Mouse (Mus musculus): ENCODE results near the gene Tm7sf3. TPM values are rescaled to one million over a fixed set of nuclear protein-coding genes. Genes with fewer than 3 reads are reported as not detected.

Tm7sf3 gene
- polyA plus RNA-seq, 1 experiment from 2014 or later: 32.3 TPM

DNA sequence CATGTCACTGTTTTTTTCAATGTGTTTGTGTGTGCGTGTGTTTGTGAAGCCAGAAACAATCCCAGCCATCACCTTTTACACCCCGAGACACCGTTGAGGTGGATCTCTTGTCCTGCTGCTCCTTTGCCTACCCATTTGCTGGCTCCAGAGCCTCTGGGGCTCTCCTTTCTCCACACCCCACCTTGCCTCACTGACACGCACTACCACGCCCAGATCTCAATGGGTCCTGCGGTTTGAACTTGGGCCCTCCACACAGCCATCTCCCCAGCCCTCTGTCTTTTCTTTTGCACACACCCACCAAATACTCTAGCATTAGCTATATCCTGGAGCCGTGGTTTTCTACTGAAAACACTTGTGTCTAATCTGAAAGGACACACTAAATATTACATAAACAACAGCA is 30.7 kb downstream of the Tm7sf3 start:
- no peaks in the 10 kb centered on the region for H3K4me1 ChIP-seq (ENCODE audit: control insufficient read depth, insufficient read depth, low read length)
- H3K27me3 ChIP-seq (ENCODE audit: control insufficient read depth, insufficient read depth, low read length): no peaks in the 10 kb centered on the region
- H3K36me3 ChIP-seq (ENCODE audit: control insufficient read depth, insufficient read depth, low read length): peaks cover 3% of the 10 kb centered on the region; the same call in 1 of the 2 replicates
- H3K9ac ChIP-seq (ENCODE audit: low read length): no peak overlapping the region
- no peak overlapping the region for H3K4me2 ChIP-seq (ENCODE audit: low read depth, low read length)
- no peak for ATAC-seq (ENCODE audit: insufficient read depth, low FRiP score)
- WGBS: 85% methylated on average over 7 of the region's 7 CpGs
- no peak overlapping the region for H3K27ac ChIP-seq (ENCODE audit: low read length)
- H3K9me3 ChIP-seq (replicated peaks; ENCODE audit: control insufficient read depth, low read length): no peaks in the 10 kb centered on the region
- no peak overlapping the region for H3K4me3 ChIP-seq (replicated peaks; ENCODE audit: low read length)

DNA sequence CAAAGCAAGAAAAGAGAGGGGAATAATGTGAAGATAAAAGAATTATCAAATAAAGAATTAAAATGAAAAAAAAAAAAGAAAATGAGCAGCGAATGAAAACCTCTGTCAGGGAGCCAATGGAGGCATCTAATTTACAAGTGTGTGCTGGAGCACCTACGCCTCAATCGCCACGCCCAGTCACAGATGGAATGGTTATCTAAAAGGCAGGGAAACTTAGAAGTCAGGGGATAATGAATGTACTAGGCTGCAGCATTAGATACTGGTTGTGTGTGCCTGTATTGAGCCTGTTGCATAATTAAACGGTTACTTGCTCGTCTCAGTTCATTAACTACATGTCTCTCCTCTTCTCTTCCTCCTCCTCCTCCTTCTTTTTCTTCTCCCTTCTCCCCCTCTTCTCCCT is 31.2 kb downstream of the Tm7sf3 start:
- Histone ChIP-seq H3K9me3 (replicated peaks; ENCODE audit: control insufficient read depth, low read length) (no peaks in the 10 kb centered on the region), H3K27me3 (ENCODE audit: control insufficient read depth, insufficient read depth, low read length) (no peaks in the 10 kb centered on the region), H3K4me1 (ENCODE audit: control insufficient read depth, insufficient read depth, low read length) (no peaks in the 10 kb centered on the region), H3K27ac (ENCODE audit: low read length) (no peak overlapping the region), H3K4me3 (replicated peaks; ENCODE audit: low read length) (no peak overlapping the region), H3K4me2 (ENCODE audit: low read depth, low read length) (no peak overlapping the region), H3K36me3 (ENCODE audit: control insufficient read depth, insufficient read depth, low read length) (peaks cover 3% of the 10 kb centered on the region; the same call in 1 of the 2 replicates), H3K9ac (ENCODE audit: low read length) (no peak overlapping the region)
- no peak for ATAC-seq (ENCODE audit: insufficient read depth, low FRiP score)
- 89% methylated on average over 6 of the region's 6 CpGs for WGBS

DNA sequence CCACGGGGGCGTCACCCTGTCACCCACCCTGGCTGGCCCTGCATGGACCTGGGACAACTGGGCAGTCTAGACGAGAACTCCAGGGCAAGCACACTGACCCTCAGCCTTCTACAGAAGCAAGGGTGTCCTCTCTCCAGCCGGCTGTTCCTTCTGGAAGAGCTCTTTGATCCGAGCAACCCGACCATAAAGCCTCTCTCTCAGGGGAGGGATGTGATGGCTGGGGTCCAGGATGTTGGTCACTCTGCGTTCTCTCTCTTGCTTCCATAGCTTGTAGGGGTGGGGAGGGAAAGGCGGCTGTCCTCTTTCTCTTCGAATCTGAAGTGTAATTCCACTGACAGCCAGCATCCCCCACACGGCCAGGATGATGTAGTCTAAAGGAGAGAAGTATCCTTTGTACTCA is 39.0 kb downstream of the Tm7sf3 start:
- H3K9ac ChIP-seq (ENCODE audit: low read length): no peak overlapping the region
- H3K4me1 ChIP-seq (ENCODE audit: control insufficient read depth, insufficient read depth, low read length): no peaks in the 10 kb centered on the region
- 83% methylated on average over 10 of the region's 10 CpGs for WGBS
- H3K4me3 ChIP-seq (replicated peaks; ENCODE audit: low read length): no peak overlapping the region
- no peaks in the 10 kb centered on the region for H3K9me3 ChIP-seq (replicated peaks; ENCODE audit: control insufficient read depth, low read length)
- H3K36me3 ChIP-seq (ENCODE audit: control insufficient read depth, insufficient read depth, low read length): peaks cover 19% of the 10 kb centered on the region
- H3K27ac ChIP-seq (ENCODE audit: low read length): no peak overlapping the region
- no peaks in the 10 kb centered on the region for H3K27me3 ChIP-seq (ENCODE audit: control insufficient read depth, insufficient read depth, low read length)
- H3K4me2 ChIP-seq (ENCODE audit: low read depth, low read length): no peak overlapping the region
- no peak for ATAC-seq (ENCODE audit: insufficient read depth, low FRiP score)

DNA sequence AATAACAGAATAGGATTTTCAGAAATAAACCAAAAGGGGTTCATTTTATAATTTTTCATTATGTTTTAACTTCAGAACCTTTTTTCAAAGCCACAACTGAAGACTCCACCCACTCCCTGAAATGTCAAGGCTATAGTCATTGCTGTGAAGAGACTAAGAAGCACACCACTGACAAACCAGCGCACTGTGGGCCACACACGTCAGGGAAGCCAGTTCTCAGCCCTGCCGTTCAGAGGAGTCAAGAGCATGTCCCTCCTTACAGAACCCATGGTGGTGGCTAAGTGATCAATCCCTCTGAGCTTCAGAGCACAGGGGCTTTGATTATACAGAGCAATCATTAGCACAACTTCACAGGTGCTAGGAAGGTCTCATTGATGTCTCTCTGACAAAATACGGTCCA is 40.0 kb downstream of the Tm7sf3 start:
- no peaks in the 10 kb centered on the region for H3K27me3 ChIP-seq (ENCODE audit: control insufficient read depth, insufficient read depth, low read length)
- H3K9ac ChIP-seq (ENCODE audit: low read length): no peak overlapping the region
- no peak overlapping the region for H3K4me2 ChIP-seq (ENCODE audit: low read depth, low read length)
- H3K4me1 ChIP-seq (ENCODE audit: control insufficient read depth, insufficient read depth, low read length): no peaks in the 10 kb centered on the region
- peaks cover 19% of the 10 kb centered on the region for H3K36me3 ChIP-seq (ENCODE audit: control insufficient read depth, insufficient read depth, low read length)
- no peak overlapping the region for H3K27ac ChIP-seq (ENCODE audit: low read length)
- ATAC-seq (ENCODE audit: insufficient read depth, low FRiP score): no peak
- 92% methylated on average over 4 of the region's 4 CpGs for WGBS
- H3K9me3 ChIP-seq (replicated peaks; ENCODE audit: control insufficient read depth, low read length): no peaks in the 10 kb centered on the region
- no peak overlapping the region for H3K4me3 ChIP-seq (replicated peaks; ENCODE audit: low read length)

DNA sequence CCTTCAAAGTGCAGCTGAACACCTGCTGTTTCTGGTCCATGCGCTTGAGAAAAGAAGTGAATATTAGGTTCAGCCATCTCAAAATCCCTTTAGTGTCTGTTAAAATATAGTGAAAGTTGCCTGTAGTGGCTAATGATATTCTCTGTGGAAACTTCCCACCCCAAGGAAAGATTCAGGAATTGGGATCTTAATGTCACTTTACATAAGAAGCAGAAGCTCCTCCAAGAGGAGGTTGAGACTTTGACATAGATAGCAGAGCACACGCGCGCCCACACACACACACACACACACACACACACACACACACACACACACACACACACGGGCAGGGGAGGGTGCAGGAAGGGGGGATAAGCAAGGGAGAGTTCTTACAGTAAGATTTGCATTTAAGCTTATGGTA is 57.5 kb downstream of the Tm7sf3 start:
- no peak overlapping the region for H3K27ac ChIP-seq (ENCODE audit: low read length)
- H3K27me3 ChIP-seq (ENCODE audit: control insufficient read depth, insufficient read depth, low read length): no peaks in the 10 kb centered on the region
- no peaks in the 10 kb centered on the region for H3K9me3 ChIP-seq (replicated peaks; ENCODE audit: control insufficient read depth, low read length)
- H3K4me2 ChIP-seq (ENCODE audit: low read depth, low read length): no peak overlapping the region
- 97% methylated on average over 5 of the region's 5 CpGs for WGBS
- H3K9ac ChIP-seq (ENCODE audit: low read length): no peak overlapping the region
- ATAC-seq (ENCODE audit: insufficient read depth, low FRiP score): no peak
- peaks cover 2% of the 10 kb centered on the region; the same call in 1 of the 2 replicates for H3K4me1 ChIP-seq (ENCODE audit: control insufficient read depth, insufficient read depth, low read length)
- H3K4me3 ChIP-seq (replicated peaks; ENCODE audit: low read length): no peak overlapping the region
- H3K36me3 ChIP-seq (ENCODE audit: control insufficient read depth, insufficient read depth, low read length): peaks cover 20% of the 10 kb centered on the region

DNA sequence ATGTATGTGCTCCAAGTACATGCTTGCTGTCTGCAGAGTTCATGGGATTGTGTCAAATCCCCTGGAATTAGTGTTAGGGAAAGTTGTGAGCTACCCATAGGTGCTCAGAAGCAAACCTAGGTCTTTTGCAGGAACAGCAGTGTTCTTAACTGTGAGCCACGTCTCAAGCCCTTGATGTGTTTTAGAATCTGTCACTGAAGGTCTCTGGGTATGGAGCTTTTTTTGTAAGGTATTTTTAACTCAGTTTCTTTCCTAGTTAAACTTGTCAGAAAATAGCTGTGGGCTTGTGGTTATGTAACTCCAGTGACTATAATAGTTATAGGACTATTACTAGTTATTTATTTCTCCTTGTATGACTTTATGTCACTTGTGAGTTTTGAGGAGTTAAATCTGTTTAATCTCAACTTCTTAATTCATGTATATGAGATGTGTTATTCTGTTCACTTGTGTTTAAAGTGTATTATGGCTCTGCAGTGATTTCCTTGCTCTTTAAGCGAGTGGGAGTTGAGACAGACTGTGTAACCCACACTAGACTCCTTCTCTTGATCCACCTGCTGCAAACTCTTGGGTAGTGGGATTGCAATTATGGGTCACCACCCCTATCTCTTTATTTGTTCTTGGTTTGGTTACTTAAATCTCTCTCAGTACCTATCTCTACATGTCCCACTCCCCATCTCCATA is 59.1 kb downstream of the Tm7sf3 start:
- Histone ChIP-seq H3K36me3 (ENCODE audit: control insufficient read depth, insufficient read depth, low read length) (peaks cover 9% of the 10 kb centered on the region; the same call in 1 of the 2 replicates), H3K4me3 (replicated peaks; ENCODE audit: low read length) (no peak overlapping the region), H3K27me3 (ENCODE audit: control insufficient read depth, insufficient read depth, low read length) (no peaks in the 10 kb centered on the region), H3K4me2 (ENCODE audit: low read depth, low read length) (no peak overlapping the region), H3K9me3 (replicated peaks; ENCODE audit: control insufficient read depth, low read length) (no peaks in the 10 kb centered on the region), H3K27ac (ENCODE audit: low read length) (no peak overlapping the region), H3K4me1 (ENCODE audit: control insufficient read depth, insufficient read depth, low read length) (peaks cover 10% of the 10 kb centered on the region; the same call in 1 of the 2 replicates), H3K9ac (ENCODE audit: low read length) (no peak overlapping the region)
- WGBS: 69% methylated on average over 2 of the region's 2 CpGs
- ATAC-seq (ENCODE audit: insufficient read depth, low FRiP score): no peak

DNA sequence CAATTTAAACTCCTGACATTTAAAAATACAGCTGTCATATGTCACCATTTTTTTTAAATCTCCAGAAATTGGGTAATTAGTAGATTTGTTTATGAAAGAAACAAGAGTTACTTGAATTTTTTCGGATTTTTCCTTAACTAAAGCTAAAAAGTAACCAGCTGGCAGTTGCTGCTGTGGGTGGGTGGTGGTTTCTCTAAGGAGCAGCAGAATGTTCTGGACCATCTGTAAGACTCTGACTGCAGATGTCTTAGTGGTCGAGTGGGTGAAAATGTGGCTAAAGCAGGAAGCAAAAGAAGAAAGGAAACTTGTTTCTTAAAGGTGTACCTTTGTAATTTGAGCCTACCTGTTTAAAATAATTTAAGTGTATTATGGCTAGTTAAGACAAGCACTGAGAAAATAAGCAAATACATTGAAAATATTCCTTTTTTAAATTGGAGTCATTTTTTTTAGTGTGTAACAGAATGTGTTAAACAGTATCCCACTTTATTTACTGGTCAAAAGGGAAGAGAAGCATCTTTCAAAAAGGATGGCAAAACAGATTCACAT is 62.2 kb downstream of the Tm7sf3 start:
- H3K36me3 ChIP-seq (ENCODE audit: control insufficient read depth, insufficient read depth, low read length): 0 out of 2 replicates have a peak, but pooled peaks cover under 1% of the 10 kb centered on the region
- no peak overlapping the region for H3K4me3 ChIP-seq (replicated peaks; ENCODE audit: low read length)
- H3K9me3 ChIP-seq (replicated peaks; ENCODE audit: control insufficient read depth, low read length): no peaks in the 10 kb centered on the region
- no peak overlapping the region for H3K4me2 ChIP-seq (ENCODE audit: low read depth, low read length)
- H3K4me1 ChIP-seq (ENCODE audit: control insufficient read depth, insufficient read depth, low read length): peaks cover 17% of the 10 kb centered on the region
- 23% methylated on average over 2 of the region's 2 CpGs for WGBS
- no peak for ATAC-seq (ENCODE audit: insufficient read depth, low FRiP score)
- H3K27ac ChIP-seq (ENCODE audit: low read length): no peak overlapping the region
- H3K9ac ChIP-seq (ENCODE audit: low read length): no peak overlapping the region
- H3K27me3 ChIP-seq (ENCODE audit: control insufficient read depth, insufficient read depth, low read length): no peaks in the 10 kb centered on the region

DNA sequence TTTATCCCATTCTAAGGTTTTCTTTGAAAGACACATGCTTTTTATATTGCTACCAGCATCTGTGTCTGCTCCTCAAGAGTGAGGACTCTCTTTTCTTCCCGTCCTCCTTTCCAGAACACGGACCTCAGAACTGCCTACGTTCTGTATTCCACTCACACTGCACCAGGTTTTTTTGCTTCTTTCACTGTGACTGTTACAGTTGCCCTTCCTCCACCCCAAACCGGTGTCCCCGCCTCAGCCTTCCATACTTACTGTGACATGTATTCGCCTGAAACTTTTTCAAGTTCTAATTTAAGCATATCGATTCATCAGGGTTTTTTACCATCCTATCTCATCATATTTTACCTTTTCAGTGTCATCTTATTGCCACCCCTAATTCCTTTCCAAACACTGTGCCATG is 64.0 kb downstream of the Tm7sf3 start:
- H3K27ac ChIP-seq (ENCODE audit: low read length): peak overlapping the region; percentile 99
- H3K4me2 ChIP-seq (ENCODE audit: low read depth, low read length): peak overlapping the region; percentile 83
- H3K9me3 ChIP-seq (replicated peaks; ENCODE audit: control insufficient read depth, low read length): no peaks in the 10 kb centered on the region
- no peaks in the 10 kb centered on the region for H3K36me3 ChIP-seq (ENCODE audit: control insufficient read depth, insufficient read depth, low read length)
- H3K9ac ChIP-seq (ENCODE audit: low read length): peak overlapping the region; percentile 100
- H3K4me3 ChIP-seq (replicated peaks; ENCODE audit: low read length): peak overlapping the region; percentile 96
- no peaks in the 10 kb centered on the region for H3K27me3 ChIP-seq (ENCODE audit: control insufficient read depth, insufficient read depth, low read length)
- H3K4me1 ChIP-seq (ENCODE audit: control insufficient read depth, insufficient read depth, low read length): peaks cover 22% of the 10 kb centered on the region
- WGBS: 6% methylated on average over 7 of the region's 7 CpGs
- ATAC-seq (ENCODE audit: insufficient read depth, low FRiP score): no peak

DNA sequence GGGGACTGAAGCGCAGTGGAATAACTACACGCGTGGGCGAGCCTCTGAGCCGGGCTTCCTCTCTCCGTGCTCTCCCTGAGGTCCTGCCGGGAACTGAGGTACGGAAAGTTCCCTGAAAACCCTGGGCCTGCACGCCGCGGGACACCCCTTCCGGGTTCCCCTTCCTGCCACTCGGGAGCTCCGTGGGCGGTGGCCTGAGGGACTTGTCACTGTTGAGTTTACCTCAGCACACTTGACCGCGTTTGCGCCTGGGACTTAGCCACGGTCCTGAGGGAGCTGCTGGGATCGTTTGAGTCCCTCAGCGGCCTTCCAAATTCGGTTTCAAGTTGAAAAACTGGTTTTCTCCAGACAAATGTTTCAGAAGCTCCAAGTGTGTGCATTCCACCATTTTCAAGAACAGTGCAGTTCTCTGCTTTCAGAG is 64.5 kb downstream of the Tm7sf3 start:
- peak overlapping the region; percentile 99 for H3K27ac ChIP-seq (ENCODE audit: low read length)
- peak overlapping the region; percentile 96 for H3K4me3 ChIP-seq (replicated peaks; ENCODE audit: low read length)
- ATAC-seq (ENCODE audit: insufficient read depth, low FRiP score): peak; percentile 51
- H3K27me3 ChIP-seq (ENCODE audit: control insufficient read depth, insufficient read depth, low read length): no peaks in the 10 kb centered on the region
- peak overlapping the region; percentile 100 for H3K9ac ChIP-seq (ENCODE audit: low read length)
- WGBS: under 1% methylated on average over 22 of the region's 22 CpGs
- peak overlapping the region; percentile 83 for H3K4me2 ChIP-seq (ENCODE audit: low read depth, low read length)
- no peaks in the 10 kb centered on the region for H3K9me3 ChIP-seq (replicated peaks; ENCODE audit: control insufficient read depth, low read length)
- H3K4me1 ChIP-seq (ENCODE audit: control insufficient read depth, insufficient read depth, low read length): peaks cover 22% of the 10 kb centered on the region
- H3K36me3 ChIP-seq (ENCODE audit: control insufficient read depth, insufficient read depth, low read length): no peaks in the 10 kb centered on the region
